15 mouse cellular contexts compared by ENCODE assay signal in the genomic region with DNA sequence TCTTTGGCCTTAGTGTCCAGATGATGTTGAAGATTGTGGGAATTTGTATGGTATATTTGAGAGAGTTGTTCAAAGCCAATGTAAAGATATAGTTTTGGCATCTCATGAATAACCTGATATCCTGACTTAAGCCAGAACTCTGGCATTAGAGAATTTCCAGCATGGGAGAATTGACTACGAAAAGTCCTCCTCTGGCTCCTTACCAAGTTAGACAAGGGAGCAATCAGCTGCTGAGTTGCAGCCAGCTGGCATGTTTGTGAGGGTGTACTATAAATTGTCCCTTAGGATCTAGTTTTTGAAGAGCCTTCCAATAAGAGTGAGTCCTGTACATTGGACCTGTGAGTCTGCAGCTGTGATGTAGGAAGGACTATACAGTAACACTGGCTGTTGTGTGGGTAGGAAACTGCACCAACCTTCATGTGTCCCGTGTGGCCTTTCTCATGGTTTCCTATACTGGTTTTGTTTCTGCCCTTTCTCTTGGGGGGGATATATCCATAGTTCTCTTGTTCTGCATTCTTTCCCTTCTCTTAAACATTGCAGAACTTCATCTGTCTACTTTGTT. TPM values are rescaled to one million over a fixed set of nuclear protein-coding genes. Genes with fewer than 3 reads are reported as not detected.
DNase-seq lines count a peak whose midpoint lies in the region; ATAC-seq and TF ChIP-seq lines count a peak whose summit lies in the region.
"Had no signal": no experiment of that assay in that cellular context is flagged by ENCODE, and none has a peak within 500 bp of the region (broad histone marks: within the 10 kb centered on the region; RNA-seq: fewer than 3 reads in every experiment).

No protein-coding gene starts in this region.

- DNase-seq in heart, adult 11 months = peak; percentile 91
- DNase-seq in lung, embryonic 14.5 days = peak; percentile 52
- no peak for DNase-seq in lung, postnatal 36 days
- DNase-seq in brain, embryonic 14.5 days (ENCODE audit: low read depth) = peak; percentile 18
- peak; percentile 19 to 38 for DNase-seq in heart, postnatal 14 days
- DNase-seq: kidney, postnatal 14 days; spleen, adult 18-20 months; thymus, adult 18-20 months had no signal

- intact Hi-C loops in heart, postnatal 14 days (cut with DNase I) = no loop called here

- H3K9ac ChIP-seq in heart, embryonic 11.5 days (ENCODE audit: low read depth, low read length) = no peak overlapping the region
- H3K9ac ChIP-seq in lung, embryonic 14.5 days = no peak overlapping the region
- no peak overlapping the region for H3K9ac ChIP-seq in midbrain, embryonic 15.5 days
- H3K9ac ChIP-seq in neural tube, embryonic 15.5 days (replicated peaks) = no peak overlapping the region
- H3K9ac ChIP-seq: heart, embryonic 13.5 days; neural tube, embryonic 12.5 days had no signal

- H3K4me3 ChIP-seq in heart, embryonic 11.5 days (ENCODE audit: low read depth, low read length) = no peak overlapping the region
- no peak overlapping the region for H3K4me3 ChIP-seq in lung, embryonic 14.5 days (ENCODE audit: low read depth, low read length)
- no peak overlapping the region for H3K4me3 ChIP-seq in midbrain, embryonic 15.5 days
- no peak overlapping the region for H3K4me3 ChIP-seq in neural tube, embryonic 15.5 days (replicated peaks)
- H3K4me3 ChIP-seq: heart, embryonic 13.5 days; neural tube, embryonic 12.5 days had no signal

- H3K36me3 ChIP-seq in heart, embryonic 11.5 days (ENCODE audit: control insufficient read depth, insufficient read depth, low read length) = no peaks in the 10 kb centered on the region; the same call in 1 of the 2 replicates
- H3K36me3 ChIP-seq in lung, embryonic 14.5 days (ENCODE audit: insufficient read depth) = no peaks in the 10 kb centered on the region
- H3K36me3 ChIP-seq in midbrain, embryonic 15.5 days (replicated peaks) = no peaks in the 10 kb centered on the region
- no peaks in the 10 kb centered on the region for H3K36me3 ChIP-seq in neural tube, embryonic 15.5 days

- H3K27me3 ChIP-seq in heart, embryonic 11.5 days (ENCODE audit: control insufficient read depth, insufficient read depth, low read length) = no peaks in the 10 kb centered on the region
- H3K27me3 ChIP-seq in lung, embryonic 14.5 days (ENCODE audit: insufficient read depth, low read length) = no peaks in the 10 kb centered on the region
- no peaks in the 10 kb centered on the region for H3K27me3 ChIP-seq in midbrain, embryonic 15.5 days (replicated peaks)
- H3K27me3 ChIP-seq in neural tube, embryonic 15.5 days (replicated peaks) = no peaks in the 10 kb centered on the region
- H3K27me3 ChIP-seq: heart, embryonic 13.5 days; neural tube, embryonic 12.5 days had no signal

- H3K4me2 ChIP-seq in heart, embryonic 11.5 days = no peak overlapping the region
- no peak overlapping the region for H3K4me2 ChIP-seq in lung, embryonic 14.5 days
- H3K4me2 ChIP-seq in midbrain, embryonic 15.5 days = no peak overlapping the region
- H3K4me2 ChIP-seq in neural tube, embryonic 15.5 days = no peak overlapping the region
- H3K4me2 ChIP-seq: heart, embryonic 13.5 days; neural tube, embryonic 12.5 days had no signal

- H3K9me3 ChIP-seq in heart, embryonic 11.5 days (replicated peaks; ENCODE audit: control insufficient read depth, low read length) = no peaks in the 10 kb centered on the region
- no peaks in the 10 kb centered on the region for H3K9me3 ChIP-seq in lung, embryonic 14.5 days (ENCODE audit: low read depth, low read length)
- no peaks in the 10 kb centered on the region for H3K9me3 ChIP-seq in midbrain, embryonic 15.5 days
- H3K9me3 ChIP-seq in neural tube, embryonic 15.5 days (replicated peaks) = no peaks in the 10 kb centered on the region
- H3K9me3 ChIP-seq: heart, embryonic 13.5 days; neural tube, embryonic 12.5 days had no signal

- peaks cover 5% of the 10 kb centered on the region; the same call in 1 of the 2 replicates for H3K4me1 ChIP-seq in heart, embryonic 11.5 days (ENCODE audit: control insufficient read depth, insufficient read depth, low read length)
- H3K4me1 ChIP-seq in lung, embryonic 14.5 days (ENCODE audit: insufficient read depth) = no peaks in the 10 kb centered on the region
- H3K4me1 ChIP-seq in midbrain, embryonic 15.5 days = 0 out of 2 replicates have a peak, but pooled peaks cover 2% of the 10 kb centered on the region
- peaks cover 5% of the 10 kb centered on the region; the same call in 1 of the 2 replicates for H3K4me1 ChIP-seq in neural tube, embryonic 15.5 days
- H3K4me1 ChIP-seq: neural tube, embryonic 12.5 days had no signal

- no peak for TF ChIP-seq POLR2A in brain, embryonic 14.5 days (IDR thresholded peaks at IDR 0.05; ENCODE audit: borderline replicate concordance, extremely low read depth, insufficient read depth, insufficient read length, poor library complexity, severe bottlenecking)

- no peak for TF ChIP-seq CTCF in lung, embryonic 14.5 days (IDR thresholded peaks at IDR 0.05; ENCODE audit: low read depth)
- no peak for TF ChIP-seq CTCF in brain, embryonic 14.5 days (IDR thresholded peaks at IDR 0.05; ENCODE audit: borderline replicate concordance, extremely low read depth, insufficient read depth, insufficient read length)

- H3K27ac ChIP-seq in heart, embryonic 11.5 days (ENCODE audit: low read depth, low read length) = no peak overlapping the region
- no peak overlapping the region for H3K27ac ChIP-seq in lung, embryonic 14.5 days (ENCODE audit: low read depth)
- no peak overlapping the region for H3K27ac ChIP-seq in midbrain, embryonic 15.5 days
- no peak overlapping the region for H3K27ac ChIP-seq in neural tube, embryonic 15.5 days (replicated peaks)
- H3K27ac ChIP-seq: heart, embryonic 13.5 days; neural tube, embryonic 12.5 days had no signal

- WGBS in heart, embryonic 11.5 days (ENCODE audit: insufficient replicate concordance) = 80% methylated on average over 2 of the region's 2 CpGs
- WGBS in lung, embryonic 14.5 days = 62% methylated on average over 2 of the region's 2 CpGs
- WGBS in midbrain, embryonic 15.5 days = 82% methylated on average over 2 of the region's 2 CpGs
- 51% methylated on average over 2 of the region's 2 CpGs for WGBS in neural tube, embryonic 15.5 days

- no peak for ATAC-seq in heart, embryonic 11.5 days (replicated peaks; ENCODE audit: insufficient number of reproducible peaks, low FRiP score, low TSS enrichment)
- ATAC-seq in lung, embryonic 14.5 days (ENCODE audit: insufficient read depth) = no peak
- no peak for ATAC-seq in midbrain, embryonic 15.5 days (replicated peaks)
- no peak for ATAC-seq in neural tube, embryonic 15.5 days (ENCODE audit: low FRiP score)
- ATAC-seq: inflammation-experienced regulatory T-cells, adult 6 months; midbrain, embryonic 16.5 days had no signal

RNA-seq across cellular contexts. Expression of a gene that starts 37.2 kb away (rescaled TPM):
- polyA plus RNA-seq in heart, embryonic 11.5 days (2014; fragmentation: Nextera tagmentation; extraction: Ambion mirVana) = 19.2 and 25.0 TPM in 2 replicates
- 22.6 and 23.6 TPM in 2 replicates for polyA plus RNA-seq in lung, embryonic 14.5 days (2014; fragmentation: Nextera tagmentation; extraction: Ambion mirVana)
- 23.3 and 33.0 TPM in 2 replicates for polyA plus RNA-seq in brain, embryonic 14.5 days (2012; rRNA removed)
- 10 to 100 TPM; 31.5 to 34.3 TPM for total RNA-seq in heart, postnatal 14 days (2021)
- polyA plus RNA-seq in midbrain, embryonic 15.5 days (2015; fragmentation: Nextera tagmentation; extraction: Ambion mirVana) = 38.6 and 40.4 TPM in 2 replicates
- polyA plus RNA-seq in neural tube, embryonic 15.5 days (2015; fragmentation: Nextera tagmentation; extraction: Ambion mirVana) = 38.0 and 38.1 TPM in 2 replicates

RNA-seq across cellular contexts. Expression of a gene that starts 37.3 kb away (rescaled TPM):
- polyA plus RNA-seq in heart, embryonic 11.5 days (2014; fragmentation: Nextera tagmentation; extraction: Ambion mirVana) = 10.4 and 11.3 TPM in 2 replicates
- polyA plus RNA-seq in lung, embryonic 14.5 days (2014; fragmentation: Nextera tagmentation; extraction: Ambion mirVana) = 16.4 TPM in 2 replicates
- polyA plus RNA-seq in brain, embryonic 14.5 days (2012; rRNA removed) = 35.0 and 39.3 TPM in 2 replicates
- total RNA-seq in heart, postnatal 14 days (2021) = 10 to 100 TPM; 19.2 to 20.9 TPM
- polyA plus RNA-seq in midbrain, embryonic 15.5 days (2015; fragmentation: Nextera tagmentation; extraction: Ambion mirVana) = 16.0 and 17.1 TPM in 2 replicates
- polyA plus RNA-seq in neural tube, embryonic 15.5 days (2015; fragmentation: Nextera tagmentation; extraction: Ambion mirVana) = 13.3 and 14.3 TPM in 2 replicates
